Mouse (Mus musculus): ENCODE measurements around the gene Zfp213. TPM values are rescaled to one million over a fixed set of nuclear protein-coding genes. Genes with fewer than 3 reads are reported as not detected.

The Zfp213 gene
- total RNA-seq, 1 experiment from 2014 or later: 5.1 TPM

DNA sequence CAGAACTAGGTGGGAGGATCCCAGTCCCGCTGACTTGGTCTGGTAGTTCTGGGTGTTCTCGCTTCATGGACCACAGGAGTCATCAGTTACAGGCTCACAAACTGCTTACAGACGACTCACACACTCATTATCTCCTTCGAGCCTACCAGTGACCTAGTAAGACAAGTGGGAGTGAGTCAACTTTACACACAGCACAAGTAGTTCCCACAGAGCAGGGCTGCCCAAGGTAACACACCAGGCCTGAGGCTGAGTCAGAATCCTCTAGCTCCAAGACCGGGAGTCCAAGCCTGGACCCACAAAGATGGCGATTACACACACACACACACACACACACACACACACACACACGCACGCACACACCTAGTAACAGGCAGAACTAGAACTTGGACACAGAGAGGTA, 20.7 kb upstream of the Zfp213 start:
- no peak for ATAC-seq (ENCODE audit: extremely low read depth, insufficient number of reproducible peaks, low FRiP score, poor library complexity, severe bottlenecking)

DNA sequence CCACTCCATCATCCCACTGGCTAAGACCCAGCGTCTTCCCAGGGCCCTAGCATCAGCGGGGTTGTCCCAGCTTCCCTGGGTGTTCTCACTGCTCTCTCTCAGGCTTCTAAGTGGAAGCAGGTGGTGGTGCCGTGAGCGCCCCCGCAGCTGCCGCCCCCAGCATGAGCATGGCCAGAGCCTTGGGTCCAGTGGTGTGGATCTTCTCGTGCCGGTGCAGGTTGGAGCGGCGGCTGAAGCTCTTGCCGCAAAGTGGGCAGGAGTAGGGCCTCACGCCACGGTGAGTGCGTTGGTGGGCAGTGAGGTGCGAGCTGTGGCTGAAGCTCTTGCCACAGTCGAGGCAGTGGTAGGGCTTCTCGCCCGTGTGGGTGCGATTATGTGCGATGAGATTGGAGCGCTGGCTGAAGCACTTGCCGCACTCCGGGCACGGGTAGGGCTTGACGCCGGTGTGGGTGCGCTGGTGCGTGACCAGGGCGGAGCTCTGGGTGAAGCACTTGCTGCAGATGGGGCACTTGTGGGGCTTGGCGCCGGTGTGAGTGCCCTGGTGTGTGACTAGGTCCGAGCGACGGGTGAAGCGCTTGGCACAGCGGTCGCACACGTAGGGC, 12.0 kb upstream of the Zfp213 start:
- no peak for ATAC-seq (ENCODE audit: extremely low read depth, insufficient number of reproducible peaks, low FRiP score, poor library complexity, severe bottlenecking)

DNA sequence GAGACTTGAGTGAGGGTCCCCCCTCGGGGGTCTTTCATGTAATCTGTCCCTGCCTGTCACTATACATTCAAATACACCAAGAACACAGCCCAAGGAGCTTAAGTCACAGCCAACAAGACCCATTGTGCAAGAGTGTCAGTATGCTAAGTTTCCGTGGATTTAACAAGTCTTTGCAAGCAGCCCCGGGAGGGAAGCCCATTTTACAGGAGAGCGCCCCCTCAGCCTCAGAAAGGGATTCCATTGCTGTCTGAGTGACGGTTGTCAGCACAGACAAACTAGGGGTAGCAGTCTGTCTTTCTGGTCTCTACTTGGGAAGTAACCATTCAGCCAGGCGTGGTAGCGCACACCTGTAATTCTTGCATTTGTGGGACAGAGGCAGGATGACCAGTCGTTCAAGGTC, 10.1 kb upstream of the Zfp213 start:
- ATAC-seq (ENCODE audit: extremely low read depth, insufficient number of reproducible peaks, low FRiP score, poor library complexity, severe bottlenecking): no peak

GRCm38 (mm10) chr17:23572059-23572458, 8.0 kb upstream of the Zfp213 start:
- ATAC-seq (ENCODE audit: extremely low read depth, insufficient number of reproducible peaks, low FRiP score, poor library complexity, severe bottlenecking): no peak

GRCm38 (mm10) chr17:23571084-23571483, 7.0 kb upstream of the Zfp213 start:
- no peak for ATAC-seq (ENCODE audit: extremely low read depth, insufficient number of reproducible peaks, low FRiP score, poor library complexity, severe bottlenecking)

- ATAC-seq (ENCODE audit: extremely low read depth, insufficient number of reproducible peaks, low FRiP score, poor library complexity, severe bottlenecking): peak; percentile 86
These were observed 6.0 kb upstream of the Zfp213 start for GRCm38 (mm10) chr17:23570017-23570416.

- no peak for ATAC-seq (ENCODE audit: extremely low read depth, insufficient number of reproducible peaks, low FRiP score, poor library complexity, severe bottlenecking)
These were observed 4.3 kb upstream of the Zfp213 start for GRCm38 (mm10) chr17:23568370-23568769.

DNA sequence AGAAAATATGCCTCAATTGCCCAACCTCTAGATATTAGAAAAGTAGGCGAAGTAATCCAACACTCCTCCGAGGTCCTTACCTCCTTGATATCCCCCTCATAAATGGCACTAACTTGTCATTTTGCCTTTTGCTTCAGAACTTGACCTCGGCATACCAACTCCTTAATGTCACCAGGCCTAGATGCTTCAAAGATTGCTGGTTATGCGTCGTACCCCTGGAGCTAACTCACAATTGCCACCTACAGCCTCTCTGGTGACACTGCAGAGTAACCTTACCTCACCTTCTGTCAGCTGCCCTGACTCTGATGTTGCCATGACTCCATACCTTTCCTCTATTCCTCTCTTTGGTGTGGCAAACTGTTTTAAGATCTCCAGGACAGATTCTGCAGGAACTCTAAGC, 2.7 kb upstream of the Zfp213 start:
- ATAC-seq (ENCODE audit: extremely low read depth, insufficient number of reproducible peaks, low FRiP score, poor library complexity, severe bottlenecking): no peak; the same call in 1 of the 2 replicates

DNA sequence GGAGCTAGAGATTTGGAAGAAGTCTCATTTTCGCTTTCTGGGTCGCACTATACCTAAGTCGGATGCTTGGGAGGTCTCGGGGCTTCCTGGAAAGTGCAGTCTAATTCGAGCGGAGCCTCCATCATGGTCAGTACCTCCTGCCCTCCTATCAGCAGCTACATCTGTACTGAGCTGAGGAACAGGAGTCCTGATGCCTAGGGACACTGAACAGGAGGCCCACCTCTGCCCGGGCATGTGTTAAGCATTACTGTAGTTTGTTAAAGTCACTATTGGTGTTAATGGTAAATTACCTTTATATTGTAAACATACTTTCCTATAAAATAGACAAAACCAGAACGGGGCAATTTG, 304 bp upstream of the Zfp213 start:
- ATAC-seq (ENCODE audit: extremely low read depth, insufficient number of reproducible peaks, low FRiP score, poor library complexity, severe bottlenecking): no peak

- ATAC-seq (ENCODE audit: extremely low read depth, insufficient number of reproducible peaks, low FRiP score, poor library complexity, severe bottlenecking): no peak
These were observed 4.3 kb downstream of the Zfp213 start for GRCm38 (mm10) chr17:23559767-23560166.

DNA sequence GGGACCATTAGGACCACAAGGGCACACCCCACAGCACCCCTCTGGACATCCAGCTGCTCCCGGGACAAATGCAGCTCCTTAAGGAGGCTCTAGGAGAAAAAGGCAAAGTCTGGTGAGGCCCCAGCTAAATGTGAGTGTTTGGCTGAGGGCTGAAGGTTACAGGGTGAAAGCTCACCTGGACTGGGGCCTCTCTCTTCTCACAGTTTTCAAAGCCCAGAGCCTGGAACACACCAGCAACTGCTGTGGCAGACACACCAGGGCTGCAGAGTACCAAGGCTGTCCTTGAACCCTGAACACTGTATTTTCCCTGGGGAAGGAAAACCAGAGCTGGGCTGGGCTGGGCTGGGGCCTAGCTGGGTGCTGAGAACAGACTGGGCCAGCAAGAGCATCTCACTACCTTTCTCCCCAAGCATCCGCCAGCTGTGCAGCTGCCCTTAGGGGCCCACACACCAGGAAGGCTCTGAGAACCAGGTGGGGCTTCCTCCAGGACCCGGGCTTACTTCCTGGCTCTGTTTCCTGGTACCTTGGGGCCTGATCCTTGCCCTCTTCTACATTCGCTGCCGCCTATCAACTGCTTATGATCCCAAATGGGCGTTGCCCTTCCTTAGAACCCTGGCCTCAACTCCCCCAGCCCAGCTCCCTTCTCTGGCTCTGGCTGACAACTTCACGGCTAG, 8.7 kb downstream of the Zfp213 start:
- ATAC-seq (ENCODE audit: extremely low read depth, insufficient number of reproducible peaks, low FRiP score, poor library complexity, severe bottlenecking): no peak

DNA sequence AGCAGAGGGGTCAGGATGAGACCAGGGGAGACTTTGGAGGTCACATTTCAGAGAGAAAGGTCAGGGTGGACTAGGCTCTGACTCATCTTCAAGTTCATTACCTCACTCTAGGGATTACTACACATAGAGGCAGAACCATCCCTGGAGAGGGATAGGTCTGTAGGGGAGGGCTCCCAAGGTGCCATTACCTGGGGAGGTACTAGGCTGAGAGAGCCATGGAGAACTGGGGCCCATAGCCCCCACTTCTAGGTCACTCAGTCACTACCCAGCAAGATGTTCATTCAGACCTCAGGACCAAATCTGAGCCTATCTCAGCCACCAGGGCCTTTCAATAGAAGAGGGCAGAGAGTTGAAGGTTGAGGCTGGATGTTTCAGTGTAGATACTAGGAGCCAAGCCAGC, 9.7 kb downstream of the Zfp213 start:
- no peak for ATAC-seq (ENCODE audit: extremely low read depth, insufficient number of reproducible peaks, low FRiP score, poor library complexity, severe bottlenecking)

DNA sequence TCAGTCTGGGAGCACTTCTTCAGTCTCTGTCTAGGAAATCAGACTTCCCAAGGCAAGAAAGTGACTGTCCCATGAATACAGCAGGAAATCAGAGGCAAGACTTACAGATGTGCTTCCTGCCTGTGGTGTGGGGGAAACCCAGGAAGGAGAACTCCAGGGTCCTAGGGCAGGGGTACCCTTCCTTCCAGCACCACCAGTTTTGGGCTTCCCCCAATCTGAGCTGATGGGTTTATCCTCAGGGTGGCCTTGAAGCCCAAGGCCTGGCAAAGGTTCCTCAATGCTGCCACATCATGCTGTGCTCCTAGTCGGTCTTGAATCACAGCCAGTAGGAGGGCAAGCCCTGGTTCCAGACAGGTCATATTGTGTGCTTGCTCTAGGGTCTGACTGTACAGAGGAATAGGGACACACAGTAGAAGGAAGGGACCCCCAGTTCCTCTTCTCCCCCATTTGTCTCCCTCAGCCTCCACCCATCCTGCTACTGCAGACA, 10.4 kb downstream of the Zfp213 start:
- ATAC-seq (ENCODE audit: extremely low read depth, insufficient number of reproducible peaks, low FRiP score, poor library complexity, severe bottlenecking): no peak

DNA sequence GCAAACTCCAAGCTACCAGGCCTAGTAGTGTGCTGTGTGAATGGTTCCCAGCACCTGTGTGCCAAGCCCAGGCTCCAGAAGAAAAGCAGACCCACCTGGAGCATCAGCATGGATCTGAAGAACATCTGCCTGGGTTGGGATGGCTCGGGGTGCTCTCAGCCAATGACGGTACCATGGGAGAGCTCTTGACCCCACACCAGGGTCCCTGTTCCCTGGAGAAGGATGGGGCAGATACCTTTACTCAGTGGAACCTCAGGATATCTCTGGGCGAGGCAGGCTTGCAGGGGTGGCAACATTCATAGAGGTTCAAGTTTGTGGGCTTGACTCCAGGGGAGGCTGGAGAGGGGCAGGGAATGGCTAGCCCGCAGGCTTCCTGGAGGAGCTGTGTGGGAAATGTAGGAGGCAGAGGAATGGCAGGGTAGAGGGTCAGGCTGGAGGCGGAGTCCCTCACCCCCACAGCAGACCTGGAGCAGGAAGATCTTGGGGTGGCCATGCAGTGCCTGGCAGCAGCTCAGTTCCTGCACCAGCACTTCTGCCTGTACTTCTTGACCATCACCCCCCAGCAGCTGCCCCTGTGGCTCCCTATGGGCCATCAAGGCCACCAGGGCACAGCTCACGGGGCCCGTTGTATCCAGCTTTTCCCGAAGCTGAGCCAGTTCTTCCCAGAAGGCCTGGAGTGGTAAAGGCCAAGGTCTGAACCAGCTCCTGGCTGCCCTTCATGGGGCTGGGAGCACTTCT, 11.0 kb downstream of the Zfp213 start:
- ATAC-seq (ENCODE audit: extremely low read depth, insufficient number of reproducible peaks, low FRiP score, poor library complexity, severe bottlenecking): no peak

- ATAC-seq (ENCODE audit: extremely low read depth, insufficient number of reproducible peaks, low FRiP score, poor library complexity, severe bottlenecking): no peak
These were observed 12.1 kb downstream of the Zfp213 start for GRCm38 (mm10) chr17:23551963-23552362.

DNA sequence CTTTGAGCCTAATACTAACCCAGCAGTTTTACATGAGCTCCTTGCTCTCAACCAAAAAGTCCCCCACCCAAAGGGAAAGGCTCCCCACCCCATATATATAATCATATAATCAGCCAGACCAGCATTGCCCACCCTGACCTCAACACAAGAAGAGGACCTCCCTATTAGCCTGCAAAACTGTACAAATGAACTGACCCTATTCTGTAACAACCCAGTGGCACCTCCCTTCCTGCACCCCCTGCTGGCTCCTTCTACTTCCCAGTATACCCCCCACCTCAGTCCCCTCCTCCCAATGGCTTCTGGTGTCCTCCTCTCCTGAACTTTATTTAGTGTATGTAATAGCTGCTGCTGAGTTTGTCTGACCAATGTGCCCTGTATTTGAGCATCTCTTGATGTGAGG, 12.6 kb downstream of the Zfp213 start:
- no peak for ATAC-seq (ENCODE audit: extremely low read depth, insufficient number of reproducible peaks, low FRiP score, poor library complexity, severe bottlenecking)

DNA sequence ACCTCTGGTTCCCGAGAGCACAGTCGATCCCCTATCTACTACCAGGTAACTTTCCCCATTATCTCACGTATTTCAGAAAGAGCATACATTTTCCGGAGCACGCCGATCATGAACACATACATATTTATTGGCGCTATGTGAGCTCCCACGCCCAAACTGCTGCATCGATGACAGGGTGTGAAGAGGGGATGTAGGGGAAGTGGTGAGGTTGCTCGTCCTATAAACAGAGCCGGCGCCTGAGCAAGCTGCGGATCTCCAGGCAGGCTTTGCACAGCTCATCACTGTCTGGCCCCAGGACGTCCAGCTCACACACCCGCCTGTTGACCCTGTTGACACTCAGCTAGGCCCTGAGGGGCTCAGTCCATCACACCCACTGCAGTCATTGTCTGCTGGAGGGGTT, 13.2 kb downstream of the Zfp213 start:
- no peak for ATAC-seq (ENCODE audit: extremely low read depth, insufficient number of reproducible peaks, low FRiP score, poor library complexity, severe bottlenecking)

DNA sequence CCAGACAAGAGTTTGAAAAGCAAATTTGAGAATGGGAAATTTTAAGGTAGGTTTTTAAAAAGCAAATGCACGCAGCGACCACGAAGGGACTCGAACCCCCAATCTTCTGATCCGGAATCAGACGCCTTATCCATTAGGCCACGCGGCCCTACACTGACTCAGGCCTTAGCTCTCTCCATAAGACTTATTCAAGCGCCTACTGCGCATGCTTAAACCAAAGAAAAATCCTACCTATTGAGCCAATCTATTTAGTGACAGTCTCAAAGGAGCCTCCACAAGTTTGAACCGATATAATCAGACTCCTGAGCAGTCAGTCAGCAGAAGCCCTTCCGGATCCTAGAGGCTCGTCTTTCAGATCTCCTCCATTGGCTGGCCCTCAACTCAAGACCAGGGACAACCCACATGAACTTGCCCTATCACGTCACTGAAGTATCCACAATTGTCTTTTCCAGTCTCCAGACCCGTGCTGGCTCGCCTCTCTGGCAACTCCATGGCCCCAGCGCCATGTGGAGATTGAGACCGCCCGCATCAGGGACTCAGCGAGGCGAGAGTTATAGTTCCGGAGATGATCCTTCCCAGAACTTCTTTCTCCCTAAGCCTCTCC, 13.7 kb downstream of the Zfp213 start:
- ATAC-seq (ENCODE audit: extremely low read depth, insufficient number of reproducible peaks, low FRiP score, poor library complexity, severe bottlenecking): peak; percentile 30

DNA sequence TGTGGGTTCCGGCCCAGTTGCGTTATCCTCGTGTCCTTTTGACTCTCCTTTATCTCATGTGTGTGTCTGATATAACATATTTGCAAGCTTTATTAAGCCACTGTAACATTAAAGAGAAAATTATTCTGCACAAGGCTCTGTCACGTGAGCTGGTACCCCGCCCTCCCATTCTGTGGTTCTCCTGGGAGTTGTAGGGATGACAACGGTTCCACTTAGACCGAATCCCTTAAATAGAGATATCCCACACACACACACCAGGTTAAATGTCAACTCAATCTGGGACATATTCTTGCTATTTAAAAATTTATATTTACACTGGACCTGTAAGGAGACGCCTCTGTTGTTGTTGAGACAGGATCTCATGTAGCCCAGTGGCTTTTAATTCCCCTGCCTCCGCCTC, 14.6 kb downstream of the Zfp213 start:
- ATAC-seq (ENCODE audit: extremely low read depth, insufficient number of reproducible peaks, low FRiP score, poor library complexity, severe bottlenecking): no peak

DNA sequence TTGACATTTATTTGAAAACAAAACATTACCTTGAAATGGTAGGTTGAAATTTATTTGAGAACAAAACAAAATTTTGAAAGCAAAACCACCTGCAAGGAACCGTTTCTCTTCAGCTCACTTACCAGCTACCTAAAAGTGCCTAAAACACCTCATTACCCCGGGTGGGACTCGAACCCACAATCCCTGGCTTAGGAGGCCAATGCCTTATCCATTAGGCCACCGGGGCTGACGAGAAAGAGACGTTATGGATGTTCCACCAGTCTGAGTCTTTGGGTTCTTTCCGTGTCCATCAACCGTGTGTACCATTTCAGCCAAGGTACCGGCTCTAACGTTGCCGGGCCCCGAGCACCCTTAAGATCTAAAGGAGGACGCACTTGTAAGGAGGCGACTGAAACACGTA, 15.4 kb downstream of the Zfp213 start:
- peak; percentile 24 for ATAC-seq (ENCODE audit: extremely low read depth, insufficient number of reproducible peaks, low FRiP score, poor library complexity, severe bottlenecking)

Measured in neutrophil, adult 5-6 weeks (primary cell).